Mouse (Mus musculus) cerebellum, adult 18-20 months (tissue): ENCODE measurements around the gene Usp39.

Experiments used
- DNase-seq, 2 experiments: peaks; one replicate each; pipeline ENCODE4 v3.0.0; 2021

Usp39 gene

GRCm38 (mm10) chr6:72371147-72371546 lies 26.2 kb upstream of the Usp39 start:
- DNase-seq: no peak

DNA sequence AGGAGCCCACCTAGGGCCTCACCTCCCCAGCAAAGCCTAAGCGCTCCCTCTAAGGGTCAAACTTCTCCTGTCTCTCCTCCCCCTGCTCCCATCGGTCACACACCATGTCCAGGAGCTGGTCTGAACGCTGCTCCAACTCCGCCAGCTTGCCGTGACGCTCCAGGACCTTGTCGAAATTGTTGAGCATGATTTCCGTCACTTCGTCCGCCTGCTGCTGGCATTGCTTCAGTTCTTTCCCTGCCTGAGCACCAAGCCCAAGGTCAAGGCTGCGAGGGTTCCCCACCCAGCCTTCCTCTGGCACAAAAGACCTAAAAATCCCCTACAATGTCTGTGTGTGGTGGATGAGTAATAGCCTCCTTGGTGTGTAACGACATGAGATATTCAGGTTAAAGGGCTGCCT lies 25.1 kb upstream of the Usp39 start:
- DNase-seq: no peak

DNA sequence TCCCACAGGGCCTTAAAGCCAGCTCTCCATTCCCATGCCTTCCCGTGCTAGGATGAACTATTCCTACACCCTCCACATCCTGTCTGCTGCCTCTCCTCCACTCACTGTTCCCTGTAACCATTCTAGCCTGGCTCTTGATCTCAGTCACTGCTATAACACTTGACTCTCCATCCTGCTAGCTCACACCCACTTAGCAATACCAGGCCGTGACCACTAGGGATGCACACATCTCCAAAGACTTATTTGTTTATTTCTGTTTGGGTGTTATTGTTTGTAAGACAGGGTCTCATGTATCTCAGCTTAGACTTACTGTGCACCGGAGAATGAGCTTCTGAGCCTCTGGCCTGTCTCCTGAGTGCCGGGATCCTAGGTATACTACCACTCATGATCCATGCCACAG lies 24.6 kb upstream of the Usp39 start:
- no peak for DNase-seq

DNA sequence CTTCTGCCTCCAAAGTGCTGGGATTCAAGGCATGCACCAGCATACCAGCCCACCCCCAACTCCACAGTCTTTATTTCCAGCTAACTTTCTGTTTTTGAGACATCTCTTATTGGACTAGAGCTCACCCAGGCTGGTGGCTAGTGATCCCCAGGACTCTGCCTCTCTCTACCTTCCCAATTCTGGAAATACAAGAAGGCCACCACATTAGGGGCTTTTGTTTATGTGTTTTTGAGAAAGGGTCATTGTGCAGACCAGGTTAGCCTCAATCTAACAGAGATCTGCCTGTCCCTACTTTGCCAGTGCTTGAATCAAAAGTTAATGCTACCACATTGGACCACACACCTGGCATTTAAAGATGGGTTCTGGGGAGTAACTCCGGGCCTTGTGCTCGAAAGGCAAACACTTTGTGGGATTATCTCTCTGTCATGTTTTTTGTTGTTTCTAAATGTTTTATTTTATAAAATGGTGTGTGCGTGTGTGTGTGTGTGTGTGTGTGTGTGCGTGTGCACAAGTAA lies 22.5 kb upstream of the Usp39 start:
- DNase-seq: no peak

GRCm38 (mm10) chr6:72366844-72367443 lies 22.0 kb upstream of the Usp39 start, which contains the start of gene Rnf181:
TSS of gene Rnf181 (minus strand) at chr6:72366956.
- DNase-seq: no peak

GRCm38 (mm10) chr6:72366304-72366703 lies 21.3 kb upstream of the Usp39 start:
- no peak for DNase-seq

- no peak for DNase-seq
These were observed 20.0 kb upstream of the Usp39 start for GRCm38 (mm10) chr6:72364985-72365384.

DNA sequence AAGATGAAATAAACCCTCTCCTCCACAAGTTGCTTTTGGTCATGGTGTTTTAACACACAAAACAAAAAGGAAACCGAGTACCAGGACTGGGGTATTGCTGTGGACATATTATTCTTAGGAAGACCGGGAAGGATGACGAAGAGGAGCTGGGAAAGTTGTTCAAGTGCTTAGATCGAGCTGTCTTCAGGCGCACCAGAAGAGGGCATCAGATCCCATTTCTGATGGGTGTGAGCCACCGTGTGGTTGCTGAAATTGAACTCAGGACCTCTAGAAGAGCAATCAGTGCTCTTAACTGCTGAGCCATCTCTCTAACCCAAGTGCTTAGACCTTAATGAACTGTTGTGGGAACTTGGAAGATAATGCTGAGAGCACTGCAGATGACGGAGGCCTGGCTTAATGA lies 19.0 kb upstream of the Usp39 start:
- no peak for DNase-seq

DNA sequence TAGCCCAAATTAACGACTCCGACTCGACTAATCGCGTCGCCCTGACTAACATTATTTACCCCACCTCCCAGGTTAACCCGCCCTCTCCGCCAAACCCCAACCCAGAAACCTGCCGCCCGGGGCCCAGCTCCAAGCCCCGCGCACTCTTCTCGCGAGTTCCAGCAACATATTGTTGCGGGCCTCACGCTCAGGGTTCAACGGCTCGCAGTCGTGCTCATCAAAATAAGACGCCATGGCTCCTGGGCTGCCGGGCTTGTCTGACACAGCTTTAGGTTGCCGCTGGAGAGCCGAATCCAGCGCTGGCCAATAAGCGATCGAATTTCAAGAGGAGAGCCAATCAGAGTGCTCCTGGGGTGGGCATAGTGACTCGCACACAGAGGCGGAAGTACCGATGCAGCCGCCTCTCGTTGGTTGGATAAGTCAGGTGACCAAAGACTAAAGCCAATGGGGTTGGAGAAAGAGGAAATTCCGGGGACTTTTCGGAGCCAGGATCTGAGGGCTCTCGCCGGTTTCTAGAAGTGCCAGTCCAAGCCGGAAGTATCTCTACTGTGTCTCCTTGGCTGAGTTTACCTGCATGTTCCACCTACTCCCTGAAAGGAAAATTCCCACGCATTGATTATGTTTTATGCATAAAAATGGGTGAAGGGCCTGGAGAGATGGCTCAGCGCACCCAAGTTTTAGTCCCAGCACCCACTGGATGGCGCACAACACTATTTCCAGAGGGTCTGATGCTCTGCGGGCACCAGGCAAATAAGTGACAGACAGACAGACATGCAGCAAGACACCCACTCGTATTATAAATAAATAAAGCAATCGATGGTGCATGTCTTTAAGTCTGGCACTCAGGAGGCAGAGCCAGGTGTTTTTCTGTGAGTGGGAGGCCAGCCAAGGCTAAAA lies 17.4 kb upstream of the Usp39 start:
- DNase-seq: peak; percentile 93 to 98

DNA sequence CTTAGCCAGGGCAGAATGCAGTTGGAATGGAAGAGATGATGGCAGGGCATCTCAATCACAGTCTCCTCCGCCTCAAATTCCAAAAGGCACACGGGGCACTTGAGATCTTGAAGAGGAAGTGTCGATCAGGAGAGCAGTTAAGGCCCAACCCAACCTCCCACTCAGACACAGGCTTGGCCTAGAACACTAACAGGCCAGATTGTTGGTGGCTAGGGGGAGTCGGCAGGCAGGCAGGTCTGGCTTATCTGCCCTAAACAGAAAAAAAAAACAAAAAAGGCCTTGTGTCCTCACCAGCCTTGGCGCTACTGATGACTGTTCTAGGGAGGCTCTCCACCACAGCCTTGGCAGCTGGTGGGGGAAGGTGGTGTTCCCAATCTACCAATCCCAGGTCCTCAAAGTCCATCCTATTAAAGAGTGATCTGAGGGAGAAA lies 16.2 kb upstream of the Usp39 start:
- no peak for DNase-seq

DNA sequence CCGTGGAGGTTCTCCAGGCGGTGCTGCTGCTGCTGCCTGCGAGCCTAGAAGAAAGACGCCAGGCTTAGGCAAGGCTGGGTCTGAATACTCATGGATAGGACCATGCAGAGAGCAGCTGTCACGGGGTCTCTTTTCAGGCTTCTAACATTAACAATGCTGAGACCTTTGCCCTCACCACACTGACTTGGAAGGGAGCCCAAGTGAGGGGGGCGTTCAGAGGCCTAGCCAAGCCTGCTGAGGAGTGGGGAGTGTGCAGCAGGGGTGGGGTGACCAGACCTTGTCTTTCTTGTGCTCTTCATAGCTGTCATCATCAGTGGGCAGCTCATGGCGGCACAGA lies 15.6 kb upstream of the Usp39 start:
- DNase-seq: no peak

DNA sequence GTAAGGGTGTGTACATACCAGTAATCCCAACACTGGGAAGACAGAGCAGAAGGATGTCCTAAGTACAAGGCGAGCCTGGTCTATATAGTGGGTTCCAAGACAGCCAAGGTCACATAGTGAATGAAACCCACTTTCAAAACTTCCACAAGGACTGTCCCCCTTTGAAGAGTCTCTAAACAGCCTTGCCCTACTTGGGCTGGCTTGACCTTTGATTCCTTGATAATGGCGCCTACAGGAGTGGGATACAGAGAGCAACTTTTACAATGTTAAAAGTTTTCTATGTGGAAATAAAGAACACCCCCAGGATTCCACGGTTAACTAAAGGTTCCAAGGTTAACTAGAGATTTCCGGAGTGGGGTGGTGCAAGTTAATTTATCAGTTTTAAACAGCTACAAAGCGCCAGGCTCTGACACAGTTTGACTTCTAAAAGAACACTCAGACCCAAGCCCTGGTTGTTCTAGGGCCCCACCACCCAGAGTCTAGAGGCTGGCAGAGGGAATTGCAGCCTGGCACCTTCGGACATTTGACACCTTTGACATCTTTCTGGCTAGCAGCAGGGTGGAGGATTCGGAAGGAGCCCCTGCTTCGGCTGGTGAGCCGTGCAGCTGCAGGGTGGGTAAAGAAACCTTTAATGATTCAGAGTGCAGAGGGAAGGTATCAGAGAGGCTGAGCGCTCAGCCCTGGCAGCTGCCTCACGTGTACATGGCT lies 15.1 kb upstream of the Usp39 start:
- DNase-seq: no peak

DNA sequence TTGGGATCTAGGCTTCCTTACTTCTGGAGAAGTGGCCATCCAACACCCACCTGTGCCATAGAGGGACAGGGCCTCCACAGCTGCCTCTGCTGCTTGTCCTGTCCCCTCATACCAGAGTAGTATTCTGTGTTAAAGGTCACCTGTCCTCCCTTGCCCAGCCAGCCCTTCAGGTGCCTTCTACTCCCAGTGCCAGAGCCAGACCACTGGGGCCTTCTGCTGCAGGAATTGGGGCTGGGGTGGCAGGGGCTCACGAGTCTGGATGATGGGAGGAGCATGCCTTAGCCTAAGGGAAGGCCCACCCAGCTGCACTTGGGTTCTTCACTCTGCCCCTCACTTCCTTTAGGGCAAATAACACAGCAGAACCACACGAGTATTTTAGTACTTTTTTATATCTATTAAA lies 14.4 kb upstream of the Usp39 start:
- DNase-seq: no peak

- no peak for DNase-seq
These were observed 13.2 kb upstream of the Usp39 start for GRCm38 (mm10) chr6:72358086-72358764.

DNA sequence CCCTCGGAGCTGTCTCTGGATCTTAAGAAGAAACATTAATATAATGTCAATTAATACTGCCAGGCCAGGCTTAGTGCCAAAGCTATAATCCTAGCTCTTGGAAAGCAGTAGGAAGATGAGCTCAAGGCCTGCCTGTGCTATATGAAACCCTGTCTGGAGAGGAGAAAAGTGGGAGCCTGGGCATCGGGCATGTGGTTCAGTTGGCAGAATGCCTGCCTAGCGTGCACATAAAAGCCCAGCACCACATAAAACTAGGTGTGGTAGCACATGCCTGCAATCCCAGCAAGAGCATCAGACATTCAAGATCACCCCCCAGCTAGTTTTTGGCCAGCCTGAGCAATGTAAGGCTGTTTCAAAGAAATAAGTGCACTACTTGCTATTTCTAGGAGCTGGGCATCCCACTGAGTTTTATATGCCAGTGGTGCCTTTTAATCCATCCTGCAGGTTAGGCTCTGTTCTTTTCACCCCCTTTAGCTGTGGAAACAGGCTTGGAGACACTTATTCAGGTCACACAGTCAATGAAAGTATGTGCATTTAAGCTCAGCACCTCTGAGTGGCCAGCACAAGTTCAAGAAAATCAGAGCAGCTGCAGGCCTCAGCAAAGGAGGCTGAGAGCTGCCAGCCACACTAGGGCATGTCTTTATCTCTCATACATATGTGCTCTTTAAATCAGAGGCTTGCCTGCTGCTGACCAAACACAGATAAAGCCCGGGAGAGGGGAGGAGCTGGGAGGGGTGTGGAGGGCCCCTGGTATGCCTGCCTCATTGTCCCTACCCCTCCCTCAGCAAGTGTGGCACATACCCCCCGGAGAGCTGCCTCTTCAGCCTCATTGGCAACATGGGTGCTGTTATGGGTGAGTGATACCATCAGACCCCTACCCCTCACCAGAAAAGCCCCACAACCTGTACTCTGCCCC lies 12.4 kb upstream of the Usp39 start:
- DNase-seq: no peak

DNA sequence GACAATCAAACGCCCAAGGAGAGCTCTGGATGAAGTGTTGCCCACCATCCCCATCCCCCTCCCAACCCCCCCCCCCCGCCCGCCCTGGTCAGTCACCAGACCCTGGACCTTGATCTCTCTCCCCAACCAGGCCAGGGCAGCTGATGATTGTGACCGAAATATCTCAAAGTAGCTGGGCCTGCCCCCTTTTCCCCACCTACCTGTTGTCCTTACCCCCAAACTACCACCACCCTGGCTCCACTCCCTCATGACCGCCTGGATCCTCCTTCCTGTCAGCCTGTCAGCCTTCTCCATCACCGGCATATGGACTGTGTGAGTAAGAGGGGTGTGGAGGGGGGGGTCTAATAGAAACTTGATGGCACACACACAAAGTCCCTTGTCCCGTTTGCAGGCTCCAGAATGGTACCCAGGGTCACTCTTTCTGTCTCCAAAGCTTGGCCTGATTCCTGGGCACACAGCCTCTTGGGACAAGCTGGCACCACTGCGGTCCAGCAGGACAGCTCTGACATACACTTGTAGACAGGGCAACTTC lies 11.1 kb upstream of the Usp39 start:
- DNase-seq: no peak

DNA sequence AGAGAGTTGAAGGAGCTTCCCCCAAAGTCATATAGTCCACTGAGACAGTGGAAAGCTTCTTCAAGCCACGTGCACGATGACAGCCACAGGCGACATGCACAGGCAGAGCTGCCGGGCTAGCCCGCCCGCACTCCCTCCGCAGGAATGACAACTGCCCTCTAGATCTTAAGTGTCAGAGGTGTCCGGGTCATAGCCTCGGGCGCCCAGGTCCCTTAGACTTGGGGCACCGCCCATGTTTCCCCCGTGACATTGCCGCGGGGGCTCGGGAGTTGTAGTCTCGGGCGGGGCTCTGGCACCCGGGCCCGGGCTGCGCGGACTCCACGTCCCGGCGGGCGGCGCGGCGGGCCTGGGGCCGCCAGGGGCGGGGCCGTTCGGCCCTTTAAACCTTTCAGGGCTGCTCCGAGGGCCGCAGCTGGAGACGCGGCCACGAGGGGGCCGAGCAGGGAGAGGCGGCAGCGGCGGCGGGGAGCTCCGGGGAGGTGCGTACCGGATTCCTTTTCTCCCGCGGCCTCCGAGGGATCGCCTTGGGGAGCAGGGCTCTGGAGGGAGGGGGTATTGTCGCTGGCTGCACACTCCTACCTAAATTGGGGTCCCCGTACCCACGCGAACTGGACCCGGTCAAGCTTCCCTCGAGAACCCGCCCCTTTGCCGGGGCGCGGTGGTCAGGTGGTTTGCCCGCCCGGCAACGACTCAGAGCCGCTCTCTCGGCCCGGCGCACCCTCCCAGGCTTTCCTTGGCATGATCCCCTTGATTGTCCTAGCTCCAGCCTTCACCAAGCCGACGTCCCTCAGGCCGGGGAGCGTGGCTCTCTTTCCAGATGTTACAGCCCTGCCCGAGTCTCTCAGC lies 10.3 kb upstream of the Usp39 start, which contains the start of gene Tmem150a:
Tmem150a (plus strand) TSS at position 382 of the 846 bp plus-strand sequence.
- peak; percentile 71 to 72 for DNase-seq

DNA sequence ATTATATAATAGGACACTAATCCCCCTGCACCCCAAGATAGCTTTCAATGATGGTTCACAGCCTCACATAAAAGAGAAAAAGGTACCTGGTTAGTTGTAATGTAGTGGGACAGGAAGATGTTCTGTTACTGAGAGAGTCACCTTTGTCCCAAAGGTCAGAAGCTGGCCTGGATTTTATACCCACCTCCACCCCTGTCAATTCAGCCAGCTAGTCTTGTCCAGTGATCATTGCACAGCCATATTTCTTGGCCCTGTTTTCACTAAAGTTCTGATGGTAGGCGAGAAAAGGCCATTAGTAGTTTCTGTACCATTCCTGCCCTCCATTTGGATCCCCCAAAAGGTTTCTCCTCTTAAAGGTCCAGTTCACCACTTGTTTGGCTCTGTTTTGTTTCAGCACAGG lies 9.0 kb upstream of the Usp39 start:
- DNase-seq: no peak

- DNase-seq: no peak
These were observed 7.8 kb upstream of the Usp39 start for GRCm38 (mm10) chr6:72352636-72353405.

- DNase-seq: no peak
These were observed 5.2 kb upstream of the Usp39 start for GRCm38 (mm10) chr6:72350214-72350613.
